Mouse (Mus musculus) layer of hippocampus, adult 9-10 months (tissue): ENCODE measurements around the gene Rassf1.

Source experiments
- DNase-seq: peaks from one replicate; pipeline ENCODE4 v3.0.0; 2022; ENCODE audit warnings: low spot score

Rassf1 gene

DNA sequence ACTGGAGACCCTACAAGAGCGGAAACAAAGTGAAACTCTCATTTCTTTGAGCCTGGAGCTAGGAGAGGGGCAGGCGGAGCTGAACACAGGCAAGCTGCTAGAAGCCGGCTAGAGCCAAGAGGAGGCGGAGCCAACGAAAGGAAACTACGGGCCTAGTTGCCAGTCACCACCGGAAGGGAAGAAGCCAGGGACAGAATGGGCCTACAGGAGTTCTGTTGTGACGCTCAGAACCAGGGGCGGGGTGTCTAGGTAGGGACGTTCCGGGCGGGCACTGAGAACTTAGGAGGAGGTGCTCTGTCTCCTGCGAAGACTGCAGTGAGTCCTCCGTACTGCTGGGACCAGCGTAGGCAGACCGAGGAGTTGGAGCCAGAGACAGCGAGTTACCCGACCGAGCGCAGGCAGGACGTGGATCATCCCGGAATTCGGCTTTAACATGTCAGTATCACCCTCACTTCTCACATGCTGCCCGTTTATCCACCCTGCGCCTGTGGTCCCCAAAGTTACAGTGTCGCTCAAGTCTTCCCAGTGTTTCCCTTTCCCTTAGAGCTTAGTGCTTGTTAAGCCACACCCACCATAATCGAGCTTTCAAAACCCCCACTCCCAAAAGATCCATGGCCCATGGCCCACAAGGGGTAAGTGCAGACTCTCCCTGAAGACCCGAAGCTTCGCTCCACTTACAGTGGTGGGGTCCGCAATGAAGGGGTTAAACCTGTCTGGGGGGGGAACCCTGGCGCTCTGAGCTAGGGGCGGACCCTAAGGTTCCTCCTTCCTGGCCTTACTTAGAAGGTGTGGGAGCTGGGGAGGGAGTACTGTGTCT is 29.4 kb downstream of the Rassf1 start, which contains the start of gene Hyal3:
TSS of gene Hyal3 (plus strand) at position 318 of the 817 bp plus-strand sequence.
- DNase-seq = peak; percentile 82

DNA sequence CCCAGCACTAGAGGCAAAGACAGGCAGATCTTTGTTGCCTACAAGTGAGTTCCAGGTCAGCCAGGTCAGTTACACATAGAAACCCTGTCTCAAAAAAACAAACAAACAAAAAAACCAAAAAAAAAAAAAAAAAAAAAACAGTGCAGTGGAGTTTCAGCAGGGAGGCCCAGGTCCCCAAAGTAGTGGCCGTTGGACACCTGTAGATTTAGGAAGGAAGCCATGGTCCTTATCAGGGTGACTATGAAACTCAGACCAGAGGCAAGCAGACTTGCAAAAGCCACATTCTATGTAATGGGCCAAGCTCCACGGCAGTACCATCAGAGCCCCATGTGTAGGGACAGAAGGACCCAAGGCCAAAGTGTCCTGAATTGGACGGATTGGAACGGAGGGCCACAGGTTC is 30.2 kb downstream of the Rassf1 start:
- no peak for DNase-seq

DNA sequence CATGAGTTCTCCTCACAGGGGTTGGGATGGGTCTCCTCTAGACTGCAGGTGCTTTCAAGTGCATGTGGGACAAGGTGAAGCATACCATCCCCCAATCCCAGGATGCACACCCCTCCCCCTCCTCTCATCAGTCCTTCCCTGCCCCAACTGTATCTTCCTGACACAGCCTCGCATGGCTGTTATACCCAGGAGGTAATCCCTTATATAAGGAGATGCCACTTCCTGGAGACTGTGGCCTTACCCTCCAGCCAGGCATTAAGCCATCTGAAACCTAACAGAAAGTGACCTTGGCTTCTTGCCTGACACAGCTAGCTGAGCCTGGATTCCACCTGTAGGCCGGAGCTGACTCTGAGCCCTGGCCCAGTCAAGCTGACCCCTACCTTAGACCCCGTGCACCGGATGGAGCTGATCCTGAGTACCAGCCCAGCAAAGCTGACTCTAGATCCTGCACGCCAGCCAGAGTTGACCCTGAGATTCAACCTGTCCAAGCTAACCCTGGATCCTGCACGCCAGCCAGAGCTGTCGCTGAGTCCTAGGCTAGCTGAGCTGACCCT is 31.2 kb downstream of the Rassf1 start:
- DNase-seq = no peak

DNA sequence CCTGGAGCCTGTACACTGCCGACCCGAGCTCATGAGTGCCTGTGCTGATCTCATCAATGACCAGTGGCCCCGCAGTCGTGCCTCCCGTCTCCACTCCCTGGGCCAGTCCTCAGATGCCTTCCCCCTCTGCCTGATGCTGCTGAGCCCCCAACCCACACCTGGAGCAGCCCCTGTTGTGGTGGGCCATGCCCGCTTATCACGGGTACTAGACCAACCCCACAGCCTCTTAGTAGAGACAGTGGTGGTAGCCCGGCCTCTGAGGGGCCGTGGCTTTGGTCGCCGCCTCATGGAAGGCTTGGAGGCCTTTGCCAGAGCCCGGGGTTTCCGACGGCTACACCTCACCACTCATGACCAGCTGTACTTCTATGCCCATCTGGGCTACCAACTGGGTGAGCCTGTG is 31.8 kb downstream of the Rassf1 start:
- no peak for DNase-seq

DNA sequence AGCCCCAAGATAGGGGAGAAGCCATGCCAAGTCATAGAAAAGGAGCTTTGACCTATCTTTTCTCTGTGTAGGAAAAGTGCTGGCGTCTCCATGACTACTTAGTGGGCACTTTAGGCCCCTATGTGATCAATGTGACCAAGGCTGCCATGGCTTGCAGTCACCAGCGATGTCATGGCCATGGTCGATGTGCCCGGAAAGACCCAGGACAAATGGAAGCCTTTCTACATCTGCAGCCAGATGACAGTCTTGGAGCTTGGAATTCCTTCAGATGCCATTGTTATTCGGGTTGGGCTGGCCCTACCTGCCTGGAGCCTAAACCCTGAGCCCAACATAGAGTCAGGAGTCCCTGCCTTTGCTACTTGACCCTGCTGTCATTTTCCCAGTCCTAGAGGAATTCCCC is 35.1 kb downstream of the Rassf1 start:
- DNase-seq = no peak

DNA sequence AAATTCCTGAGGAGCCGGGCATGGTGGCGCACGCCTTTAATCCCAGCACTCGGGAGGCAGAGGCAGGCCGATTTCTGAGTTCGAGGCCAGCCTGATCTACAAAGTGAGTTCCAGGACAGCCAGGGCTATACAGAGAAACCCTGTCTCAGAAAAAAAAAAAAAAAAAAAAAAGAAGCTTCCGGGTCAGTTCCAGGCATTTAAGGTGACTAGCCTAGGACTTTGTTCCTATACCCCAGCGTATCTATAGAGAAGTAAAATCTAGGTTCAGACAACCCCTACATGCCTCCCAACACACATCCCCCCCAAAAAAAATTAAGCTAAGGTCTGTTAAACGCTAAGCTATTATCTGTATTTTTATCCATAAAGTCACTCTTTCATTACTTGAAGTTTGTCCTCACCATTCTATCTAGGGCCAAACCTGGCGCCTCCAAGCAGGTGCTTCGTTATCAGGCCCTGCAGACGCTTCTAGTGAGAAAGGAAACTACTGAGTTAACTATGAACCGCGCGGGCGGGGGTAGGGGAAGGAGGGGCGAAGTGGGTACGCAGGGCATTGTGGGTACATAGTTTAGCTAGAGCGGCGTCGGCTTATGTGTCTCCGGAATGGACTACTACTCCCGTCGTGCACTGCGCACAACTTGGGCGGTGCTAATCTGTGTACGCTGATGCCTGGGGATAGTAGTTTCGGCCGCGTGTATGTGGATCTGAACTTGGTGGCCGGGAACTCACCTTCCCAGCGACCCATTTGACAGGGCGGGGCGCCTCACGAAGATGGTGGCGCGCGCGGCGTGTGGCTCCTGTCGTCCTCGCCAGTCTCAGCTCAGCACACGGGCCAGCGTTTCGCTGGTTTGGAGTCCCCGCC is 35.8 kb downstream of the Rassf1 start, which contains the start of gene Ifrd2:
TSS of gene Ifrd2 (plus strand) at position 669 of the 859 bp plus-strand sequence.
- DNase-seq = peak; percentile 97

DNA sequence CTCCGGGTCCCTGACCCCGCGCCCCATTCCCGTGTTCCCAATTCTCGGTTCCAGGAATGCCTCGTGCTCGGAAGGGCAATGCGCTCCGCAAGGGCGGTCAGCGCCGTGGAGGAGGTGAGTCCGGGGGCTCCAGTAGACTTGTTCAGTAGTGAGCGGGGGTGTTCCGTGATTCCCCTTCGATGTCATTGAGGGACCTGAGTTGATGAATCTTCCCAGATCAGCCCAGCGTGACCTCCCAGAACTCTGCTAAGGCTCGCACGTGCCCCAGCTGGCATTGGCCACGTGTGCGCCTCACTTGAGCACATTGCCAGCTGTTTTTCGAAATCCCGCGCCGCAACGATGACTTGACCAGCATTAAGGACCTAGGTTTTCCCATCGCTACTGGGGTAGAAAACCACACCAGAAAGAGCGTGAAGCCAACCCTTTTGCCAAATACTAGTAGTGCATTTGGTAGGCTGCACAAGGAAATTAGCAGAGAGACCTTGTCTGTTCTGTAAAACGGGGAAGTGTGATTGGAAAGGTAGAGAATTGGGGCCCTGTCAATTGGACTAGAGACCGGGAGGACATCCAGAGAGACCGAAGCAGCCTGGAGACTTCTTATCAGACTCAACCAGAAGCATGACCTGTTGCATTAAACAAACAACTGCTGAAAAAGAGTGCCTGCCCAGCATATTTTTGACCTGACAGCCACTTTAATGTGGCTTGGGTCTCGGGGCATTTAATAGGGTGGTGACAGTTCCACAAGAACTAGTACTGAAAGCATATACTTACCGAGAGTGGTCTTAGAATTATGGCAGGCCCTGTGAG is 36.7 kb downstream of the Rassf1 start:
- no peak for DNase-seq

DNA sequence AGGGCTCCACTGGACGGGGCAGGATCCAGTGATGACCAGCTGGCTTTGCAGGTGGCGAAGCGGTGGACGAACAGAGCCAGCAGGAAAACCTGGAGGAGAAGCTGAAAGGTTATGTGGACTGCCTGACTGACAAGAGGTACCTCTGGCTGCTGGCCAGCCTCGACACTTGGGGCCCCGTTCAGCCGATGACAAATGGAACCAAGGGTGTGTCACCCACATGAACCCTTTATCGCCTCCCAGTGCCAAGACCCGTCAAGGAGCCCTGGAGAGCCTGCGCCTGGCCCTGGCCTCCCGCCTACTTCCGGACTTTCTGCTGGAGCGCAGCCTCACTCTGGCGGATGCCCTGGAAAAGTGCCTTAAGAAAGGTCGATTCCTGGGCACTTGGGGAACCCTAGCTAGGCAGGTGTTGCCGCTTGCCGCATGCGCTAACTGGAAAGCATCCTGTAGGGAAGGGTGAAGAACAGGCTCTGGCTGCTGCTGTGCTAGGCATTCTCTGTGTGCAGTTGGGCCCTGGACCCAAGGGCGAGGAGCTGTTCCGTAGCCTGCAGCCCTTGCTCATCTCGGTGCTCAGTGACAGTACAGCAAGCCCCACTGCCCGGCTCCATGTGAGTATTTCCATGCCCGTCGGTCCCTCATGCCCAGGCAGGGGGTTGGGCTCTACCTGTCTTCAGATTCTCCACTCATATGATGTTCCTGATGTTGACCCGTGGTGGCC is 38.9 kb downstream of the Rassf1 start:
- no peak for DNase-seq

DNA sequence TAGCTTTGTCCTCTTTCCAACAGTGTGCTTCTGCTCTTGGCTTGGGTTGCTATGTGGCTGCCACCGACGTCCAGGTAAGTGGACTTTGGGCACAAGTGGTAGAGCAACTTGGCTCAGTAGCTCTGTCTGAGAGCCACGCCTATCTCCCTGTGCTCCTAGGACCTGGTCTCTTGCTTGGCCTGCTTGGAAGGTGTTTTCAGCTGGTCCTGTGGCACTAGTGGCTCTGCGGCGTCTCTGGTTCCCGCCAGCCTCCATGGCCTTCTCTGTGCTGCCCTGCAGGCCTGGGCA is 39.4 kb downstream of the Rassf1 start:
- DNase-seq = no peak

DNA sequence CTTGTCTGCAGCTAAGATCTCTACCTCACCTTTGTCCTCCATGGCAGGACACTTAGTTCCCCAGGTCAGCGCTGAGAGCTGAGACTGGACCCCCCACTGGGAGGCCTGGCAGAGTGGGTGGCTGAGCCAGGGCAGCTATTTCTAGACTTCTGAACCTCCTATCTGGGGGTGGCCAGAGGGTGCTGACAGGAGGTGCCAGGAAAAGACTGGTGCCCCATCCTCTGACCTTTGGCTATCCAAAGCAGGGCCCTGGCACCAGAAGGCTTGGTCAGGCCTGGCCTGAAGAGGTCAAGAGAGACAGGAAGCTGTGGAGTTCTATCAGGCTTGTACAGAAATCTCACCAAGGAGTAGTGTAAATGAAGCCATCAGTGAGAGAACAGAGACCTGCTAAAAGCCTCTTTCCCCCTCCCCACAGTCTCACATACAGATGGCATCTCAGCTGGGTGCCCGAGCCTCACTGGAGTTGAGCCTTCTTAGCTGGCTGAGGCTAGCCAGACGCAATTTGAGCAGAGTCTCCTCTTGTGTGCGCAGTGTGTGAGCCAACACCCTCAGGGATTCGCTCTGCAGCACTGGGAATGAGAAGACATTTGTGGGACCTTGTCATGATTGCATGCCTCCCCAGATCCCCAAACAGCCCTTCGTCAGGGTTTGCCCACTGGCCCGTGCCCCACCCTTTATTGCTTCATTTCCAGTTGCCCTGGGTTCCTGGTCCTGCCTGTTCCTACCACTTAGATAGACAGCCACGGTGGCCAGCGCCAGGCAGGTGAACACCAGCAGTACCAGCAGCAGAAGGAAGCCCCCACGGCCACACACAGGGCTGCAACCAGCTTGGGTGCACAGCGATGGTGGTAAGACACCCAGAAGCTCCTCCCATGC is 42.0 kb downstream of the Rassf1 start:
- no peak for DNase-seq

DNA sequence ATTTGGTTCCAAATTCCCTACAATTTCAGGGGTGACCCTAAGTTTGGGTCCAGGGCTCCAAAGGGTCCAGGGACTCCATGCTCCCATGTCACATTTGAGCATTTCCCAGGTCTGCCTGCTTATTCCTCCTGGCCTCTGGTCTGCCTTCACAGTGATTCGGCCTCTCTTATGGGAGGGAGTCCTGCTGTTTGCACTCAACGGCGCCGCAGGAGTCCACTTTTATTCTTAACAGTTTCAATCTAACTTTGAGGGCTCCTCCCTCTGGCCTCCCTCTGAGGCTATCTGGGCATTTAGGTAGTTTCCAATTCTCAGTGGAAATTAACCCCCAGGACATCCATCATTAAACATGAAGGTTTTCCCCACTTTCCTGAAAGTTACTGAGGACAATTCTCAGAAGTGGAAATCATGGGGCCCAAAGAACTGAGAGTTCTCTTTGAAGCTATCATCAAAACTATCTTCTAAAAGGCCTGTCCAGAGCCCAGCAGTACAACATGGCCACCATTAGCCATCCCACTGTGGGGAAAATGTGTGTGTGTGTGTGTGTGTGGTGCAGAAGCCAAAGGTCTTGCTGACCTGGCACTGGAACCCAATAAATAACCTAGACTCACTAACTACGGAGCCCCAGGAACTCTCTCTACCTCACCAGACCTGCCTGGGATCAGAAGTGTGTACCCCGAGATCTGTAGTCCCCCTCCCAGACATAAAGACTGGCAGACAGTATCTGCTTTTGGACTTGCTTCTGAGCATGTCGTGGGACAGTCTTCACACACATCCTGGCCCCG is 43.1 kb downstream of the Rassf1 start:
- DNase-seq = no peak

DNA sequence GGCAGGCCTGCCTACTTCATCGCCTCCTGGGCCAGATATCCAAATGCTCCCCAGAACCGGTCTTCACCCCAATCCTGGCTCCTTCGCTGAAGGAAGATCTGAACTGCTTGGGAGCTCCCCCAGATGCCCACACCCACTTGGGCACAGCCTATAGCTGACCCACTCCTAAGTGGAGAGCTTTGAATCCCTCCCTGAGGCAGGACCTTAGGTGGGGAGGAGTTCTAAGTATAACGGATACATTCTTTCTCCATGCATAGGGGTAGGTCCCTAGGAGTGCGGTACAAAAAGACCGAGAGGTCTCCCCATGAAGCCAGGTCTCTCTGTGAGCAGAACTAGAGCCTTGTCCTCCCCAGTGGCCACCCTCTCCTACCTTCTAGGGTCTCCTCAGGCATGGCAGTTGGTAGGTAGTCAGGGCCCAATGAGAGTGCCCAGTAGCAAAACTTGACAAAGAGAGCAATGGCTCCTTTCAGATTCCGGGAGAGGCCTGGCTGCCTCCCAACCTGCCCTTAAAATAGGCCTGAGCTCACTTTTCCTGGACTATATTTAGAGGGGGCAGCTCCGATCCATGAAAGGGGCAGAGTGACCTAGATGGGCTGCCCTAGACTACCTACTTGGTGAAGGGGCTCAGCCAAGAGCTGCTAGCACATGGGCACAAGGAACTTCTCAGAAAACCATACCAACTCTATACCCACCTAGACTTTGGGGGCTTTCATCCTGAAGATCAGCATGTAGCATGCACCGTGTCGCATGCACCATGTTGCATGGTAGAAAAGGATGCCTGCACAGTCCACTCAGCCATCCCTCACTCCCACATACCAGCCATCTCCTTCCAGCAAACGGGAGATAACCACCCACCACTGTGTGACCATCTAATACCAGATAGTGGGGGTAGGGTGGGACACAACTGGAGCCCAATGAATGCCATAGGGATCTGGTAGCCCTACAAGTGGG is 45.5 kb downstream of the Rassf1 start:
- DNase-seq = no peak

DNA sequence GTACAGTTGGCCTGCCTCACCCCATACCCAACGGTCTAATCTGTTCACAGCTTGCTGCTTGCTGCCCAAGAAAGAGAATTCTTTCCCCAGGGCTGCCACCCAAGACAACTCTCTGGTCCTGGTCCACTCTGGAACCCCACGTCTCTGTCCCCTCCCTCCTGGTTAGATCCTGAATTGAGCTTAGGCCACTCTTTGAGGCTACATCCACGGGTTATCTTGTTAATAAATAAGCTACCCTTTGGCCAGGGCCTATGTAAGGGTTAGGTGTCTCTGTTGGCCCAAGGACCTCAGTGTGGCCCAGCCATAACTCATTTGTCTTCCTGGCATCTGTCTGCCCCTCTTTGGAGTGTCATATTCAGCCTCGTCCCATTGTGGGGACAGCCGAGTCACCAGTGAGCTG is 47.0 kb downstream of the Rassf1 start:
- no peak for DNase-seq

DNA sequence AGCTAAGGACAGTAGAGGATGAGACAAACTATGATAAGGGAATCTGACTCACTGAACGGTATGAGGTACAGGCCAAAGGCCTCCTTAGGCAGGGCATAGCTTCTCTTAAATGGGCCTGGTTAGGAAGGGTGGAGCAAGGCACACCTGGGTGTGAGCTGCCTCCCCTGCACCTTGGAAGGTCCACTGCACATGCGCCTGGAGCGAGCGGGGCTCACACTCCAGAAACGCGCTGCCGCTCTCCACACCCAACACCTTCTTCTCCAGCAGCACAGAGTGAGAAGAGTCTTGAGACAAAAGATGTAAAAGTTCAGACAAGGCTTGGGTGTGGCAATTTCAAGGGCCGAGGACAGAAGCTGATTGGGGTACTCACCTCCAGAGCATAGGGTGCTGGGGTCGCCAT is 48.1 kb downstream of the Rassf1 start:
- DNase-seq = no peak

DNA sequence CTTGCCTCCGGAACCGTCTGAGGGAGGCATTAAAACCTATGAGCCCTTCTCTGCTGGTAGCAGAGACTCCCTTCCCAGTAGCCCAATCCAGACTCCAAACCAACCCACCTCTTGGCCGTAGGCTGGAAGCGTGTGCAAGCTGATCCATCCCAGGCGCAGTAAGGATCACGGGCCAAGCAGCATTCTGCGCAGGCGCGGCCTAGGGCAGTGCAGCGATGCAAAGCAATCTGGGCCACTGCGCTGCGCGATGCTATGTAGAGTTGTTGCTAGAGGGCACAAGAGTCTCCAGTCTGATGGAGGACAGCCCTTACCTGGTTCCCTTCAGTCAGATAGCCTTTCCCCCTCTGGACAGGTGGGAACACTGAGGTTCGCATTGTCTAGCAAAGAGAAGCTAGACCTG is 48.5 kb downstream of the Rassf1 start:
- no peak for DNase-seq

DNA sequence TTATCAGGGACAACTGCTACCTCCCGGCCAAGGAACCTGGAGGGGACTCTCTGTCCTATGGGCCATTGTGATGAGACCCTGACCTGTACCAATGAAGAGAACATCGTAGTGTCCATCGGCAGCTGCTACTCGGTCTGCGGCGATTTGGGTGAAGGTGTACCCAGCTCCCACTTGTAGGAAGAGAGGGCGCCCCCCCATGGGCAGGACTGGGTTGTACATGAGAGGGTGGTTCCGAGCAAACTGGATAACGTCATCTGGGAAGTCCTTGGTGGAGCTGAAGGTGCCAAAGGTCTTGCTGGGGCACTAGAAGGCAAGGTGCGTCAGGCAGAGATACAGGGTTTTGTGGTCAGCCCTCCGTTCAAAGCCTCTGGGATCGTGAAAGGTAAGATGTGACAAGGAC is 49.4 kb downstream of the Rassf1 start:
- DNase-seq = no peak

DNA sequence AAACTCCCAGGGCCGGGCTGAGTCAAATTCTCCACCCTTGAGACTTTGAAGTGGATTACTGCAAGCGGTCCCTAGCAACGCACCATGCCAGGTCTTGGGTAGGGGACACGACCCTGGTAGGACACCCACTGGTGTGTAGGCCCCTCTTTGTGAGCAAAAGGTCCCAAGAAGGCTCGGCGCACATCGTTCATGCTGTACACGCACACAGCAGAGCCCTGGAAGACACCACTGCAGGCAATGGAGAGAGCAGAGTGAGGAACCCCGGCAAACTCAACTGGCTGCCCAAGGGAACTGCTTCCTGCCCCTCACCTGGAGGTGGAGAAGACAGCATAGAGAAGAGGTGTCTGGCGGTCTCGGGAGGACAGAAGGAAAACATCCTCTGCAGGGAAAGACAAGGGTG is 49.9 kb downstream of the Rassf1 start:
- DNase-seq = no peak

DNA sequence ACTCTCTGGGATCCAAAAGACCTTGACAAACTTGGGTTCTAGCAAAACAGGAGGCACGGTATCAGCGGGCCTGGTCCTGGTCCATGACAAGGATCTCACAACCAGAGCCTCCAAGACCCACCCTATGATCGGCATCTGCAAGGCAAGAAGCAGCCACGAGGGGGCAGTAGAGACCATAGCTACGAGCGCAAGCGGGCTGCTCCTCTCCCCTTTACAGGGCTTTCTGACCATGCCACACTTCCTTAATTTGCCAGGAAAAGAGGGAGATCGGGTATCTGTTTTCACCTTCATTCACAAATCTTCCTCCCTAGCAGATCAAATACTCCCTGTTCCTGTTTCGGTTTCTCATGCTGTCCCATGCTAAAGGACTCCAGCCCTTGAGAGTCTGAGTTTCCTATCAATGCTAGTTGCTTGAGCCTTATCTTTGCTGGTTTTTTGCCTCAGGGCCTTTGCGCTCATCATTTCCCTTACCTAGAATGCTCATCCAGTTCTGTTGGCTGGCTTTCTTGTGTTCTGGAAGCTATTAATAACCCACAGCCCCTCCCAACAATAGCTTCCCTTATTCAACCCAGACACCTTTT is 50.8 kb downstream of the Rassf1 start:
- DNase-seq = peak; percentile 87
